Mouse (Mus musculus) midbrain, embryonic 16.5 days (tissue): ENCODE measurements at regions not wholly inside any gene's neighbourhood (a gene's known extent, or its start where the extent isn't known, plus 50 kb on each side); places are given as distances from the start of the nearest gene placed in this dataset.

ENCODE experiments used
- ATAC-seq: fragments of 200-750 bp; cut with Nextera tagmentation; 2 replicates; pipeline ENCODE4 v1.8.0; 2017; ENCODE audit warnings: moderate TSS enrichment
- H3K27ac ChIP-seq: fragments of 300-500 bp; sonication (generic); 2 replicates; pipeline ENCODE4 v1.5.1; 2014; ENCODE audit warnings: mild to moderate bottlenecking, low read length, mixed read lengths
- H3K27me3 ChIP-seq: fragments of 300-500 bp; sonication (generic); 2 replicates; pipeline ENCODE4 v1.6.1; 2014; ENCODE audit warnings: low read depth, low read length, mixed read lengths; ENCODE audit not compliant: control insufficient read depth, insufficient read depth
- H3K36me3 ChIP-seq: fragments of 300-500 bp; sonication (generic); 2 replicates; pipeline ENCODE4 v1.6.1; 2014; ENCODE audit warnings: mild to moderate bottlenecking, low read length, moderate library complexity, mixed read lengths; ENCODE audit not compliant: control insufficient read depth, insufficient read depth
- H3K4me1 ChIP-seq: fragments of 300-500 bp; sonication (generic); 2 replicates; pipeline ENCODE4 v1.6.1; 2014; ENCODE audit warnings: mild to moderate bottlenecking, low read length, mixed read lengths; ENCODE audit not compliant: control insufficient read depth, insufficient read depth
- H3K4me2 ChIP-seq: fragments of 300-500 bp; sonication (generic); 2 replicates; pipeline ENCODE4 v1.6.1; 2014; ENCODE audit warnings: mild to moderate bottlenecking, low read length, mixed read lengths
- H3K4me3 ChIP-seq: fragments of 300-500 bp; sonication (generic); 2 replicates; pipeline ENCODE4 v1.5.1; 2014; ENCODE audit warnings: low read depth, mild to moderate bottlenecking, low read length, moderate library complexity, mixed read lengths
- H3K9ac ChIP-seq: fragments of 300-500 bp; sonication (generic); 2 replicates; pipeline ENCODE4 v1.6.1; 2014; ENCODE audit warnings: low read depth, low read length, mixed read lengths
- H3K9me3 ChIP-seq: fragments of 300-500 bp; sonication (generic); replicated peaks from 2 replicates; pipeline ENCODE4 v1.6.1; 2014; ENCODE audit warnings: mild to moderate bottlenecking, low read length, mixed read lengths; ENCODE audit not compliant: control insufficient read depth, poor library complexity, severe bottlenecking
- WGBS: fragments of 180-500 bp; shearing (Covaris S2); extraction: QIAGEN DNeasy Blood & Tissue Kit; methylation state at CpG from one replicate; pipeline ENCODE4 v1.1.7; 2014; 5-methylcytosine and 5-hydroxymethylcytosine counted together

DNA sequence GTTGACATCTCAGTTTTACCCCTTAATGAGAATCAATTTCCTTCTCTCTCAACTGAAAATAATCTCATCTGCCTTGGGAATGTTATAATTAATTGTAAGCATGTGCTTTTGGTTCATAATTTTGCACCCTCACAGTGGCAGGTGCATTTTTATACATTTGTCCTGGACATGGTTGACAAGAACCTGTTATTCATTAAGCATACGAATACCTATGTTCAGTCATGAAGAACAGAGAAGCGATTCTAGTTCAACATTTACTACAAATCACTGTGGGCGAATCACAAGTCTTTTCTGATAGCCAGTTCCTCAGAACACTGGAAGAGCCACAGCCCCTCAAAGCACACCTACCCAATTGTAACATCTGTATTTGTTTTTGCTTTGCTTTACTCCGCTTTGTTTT is 487.3 kb upstream of the Cblb start:
- 85% methylated on average over 4 of the region's 4 CpGs for WGBS
- H3K4me3 ChIP-seq, result no peak overlapping the region
- no peak overlapping the region for H3K27ac ChIP-seq
- H3K36me3 ChIP-seq, result no peaks in the 10 kb centered on the region
- no peaks in the 10 kb centered on the region for H3K27me3 ChIP-seq
- ATAC-seq, result no peak
- no peak overlapping the region for H3K4me2 ChIP-seq
- H3K9ac ChIP-seq, result no peak overlapping the region
- no peaks in the 10 kb centered on the region for H3K4me1 ChIP-seq
- no peaks in the 10 kb centered on the region for H3K9me3 ChIP-seq

DNA sequence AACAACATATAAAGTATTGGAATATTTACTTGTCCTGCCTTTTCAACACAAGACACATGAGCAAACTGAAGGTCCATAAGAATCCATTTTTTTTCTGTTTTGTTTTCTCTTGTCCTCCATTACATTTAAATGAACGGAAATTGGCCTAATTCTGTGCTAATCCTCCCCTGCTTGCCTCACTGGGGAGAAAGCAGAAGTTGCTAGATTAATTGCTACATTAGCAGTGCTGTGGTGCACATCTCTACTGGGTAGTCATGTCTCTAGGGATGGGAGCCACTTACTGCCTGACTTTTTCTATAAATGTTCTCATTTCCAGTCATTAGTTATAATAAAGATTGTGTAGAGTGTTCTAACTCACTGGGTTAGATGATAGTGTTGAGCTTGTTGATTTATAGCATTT is 484.0 kb upstream of the Cblb start:
- H3K27ac ChIP-seq, result no peak overlapping the region
- ATAC-seq, result no peak
- no peaks in the 10 kb centered on the region for H3K27me3 ChIP-seq
- H3K4me2 ChIP-seq, result no peak overlapping the region
- no peaks in the 10 kb centered on the region for H3K9me3 ChIP-seq
- no peak overlapping the region for H3K9ac ChIP-seq
- WGBS, result 89% methylated on average over 1 of the region's 1 CpGs
- H3K4me1 ChIP-seq, result no peaks in the 10 kb centered on the region
- no peak overlapping the region for H3K4me3 ChIP-seq
- no peaks in the 10 kb centered on the region for H3K36me3 ChIP-seq

DNA sequence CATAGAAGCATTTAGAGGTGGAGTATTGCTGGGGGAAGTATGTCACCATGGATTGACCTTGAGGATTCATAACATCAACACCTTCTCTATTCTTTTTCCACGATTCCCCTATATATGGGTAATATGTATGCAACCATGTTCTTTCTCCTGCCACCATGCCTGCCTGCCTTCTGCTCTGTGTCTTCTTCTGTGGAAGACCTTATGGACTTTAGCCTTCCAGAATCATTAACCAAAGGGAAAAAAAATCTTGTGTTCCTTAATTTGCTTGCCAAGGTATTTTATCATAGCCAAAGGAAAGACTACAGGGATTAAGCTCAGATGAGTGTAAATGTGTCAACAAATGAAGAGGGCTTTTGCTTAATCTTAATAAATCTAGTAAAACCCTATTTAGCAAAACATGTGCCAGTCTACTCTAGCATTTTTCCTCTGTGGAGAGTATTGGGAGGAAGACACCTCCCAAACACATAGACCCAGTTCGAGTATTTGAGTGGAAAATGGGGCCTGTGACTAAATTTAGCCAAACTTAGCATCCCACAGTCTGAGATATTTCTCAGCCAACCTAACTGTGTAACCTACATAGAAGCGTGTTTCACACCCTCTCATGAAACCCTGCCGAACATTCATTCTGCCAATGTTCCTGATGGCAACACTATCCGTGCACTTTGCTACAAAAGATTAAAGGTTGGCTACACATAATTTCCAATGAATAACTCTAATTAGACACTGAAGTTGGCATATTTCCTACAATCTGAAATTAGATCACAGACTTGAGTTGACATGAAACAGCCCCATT is 468.0 kb upstream of the Cblb start:
- H3K4me1 ChIP-seq, result no peaks in the 10 kb centered on the region
- no peak overlapping the region for H3K4me3 ChIP-seq
- no peak overlapping the region for H3K9ac ChIP-seq
- H3K27ac ChIP-seq, result no peak overlapping the region
- no peak for ATAC-seq
- no peaks in the 10 kb centered on the region for H3K27me3 ChIP-seq
- no peaks in the 10 kb centered on the region for H3K36me3 ChIP-seq
- no peak overlapping the region for H3K4me2 ChIP-seq
- 86% methylated on average over 5 of the region's 5 CpGs for WGBS
- no peaks in the 10 kb centered on the region for H3K9me3 ChIP-seq

DNA sequence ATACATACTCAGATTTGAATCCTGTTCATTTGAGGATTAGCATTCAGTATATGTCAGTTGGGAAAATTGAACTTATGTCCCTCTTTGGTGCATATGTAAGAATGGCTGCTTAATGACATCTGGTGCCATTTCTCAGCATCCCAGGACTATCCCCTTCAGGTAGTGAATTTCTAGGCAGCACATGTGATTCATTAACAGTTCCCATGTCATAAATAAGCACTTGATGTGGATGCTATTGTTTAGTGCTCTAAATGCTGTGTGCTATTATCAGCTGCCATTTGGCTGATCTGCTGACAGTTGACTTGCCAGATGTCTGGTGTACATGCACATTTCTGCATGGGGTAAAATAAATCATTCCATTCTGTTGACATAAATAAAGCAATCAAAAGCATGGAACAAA is 467.0 kb upstream of the Cblb start:
- Histone ChIP-seq H3K9me3 (no peaks in the 10 kb centered on the region), H3K4me3 (no peak overlapping the region), H3K9ac (no peak overlapping the region), H3K36me3 (no peaks in the 10 kb centered on the region), H3K4me1 (no peaks in the 10 kb centered on the region), H3K27ac (no peak overlapping the region), H3K4me2 (no peak overlapping the region), H3K27me3 (no peaks in the 10 kb centered on the region)
- ATAC-seq, result no peak

DNA sequence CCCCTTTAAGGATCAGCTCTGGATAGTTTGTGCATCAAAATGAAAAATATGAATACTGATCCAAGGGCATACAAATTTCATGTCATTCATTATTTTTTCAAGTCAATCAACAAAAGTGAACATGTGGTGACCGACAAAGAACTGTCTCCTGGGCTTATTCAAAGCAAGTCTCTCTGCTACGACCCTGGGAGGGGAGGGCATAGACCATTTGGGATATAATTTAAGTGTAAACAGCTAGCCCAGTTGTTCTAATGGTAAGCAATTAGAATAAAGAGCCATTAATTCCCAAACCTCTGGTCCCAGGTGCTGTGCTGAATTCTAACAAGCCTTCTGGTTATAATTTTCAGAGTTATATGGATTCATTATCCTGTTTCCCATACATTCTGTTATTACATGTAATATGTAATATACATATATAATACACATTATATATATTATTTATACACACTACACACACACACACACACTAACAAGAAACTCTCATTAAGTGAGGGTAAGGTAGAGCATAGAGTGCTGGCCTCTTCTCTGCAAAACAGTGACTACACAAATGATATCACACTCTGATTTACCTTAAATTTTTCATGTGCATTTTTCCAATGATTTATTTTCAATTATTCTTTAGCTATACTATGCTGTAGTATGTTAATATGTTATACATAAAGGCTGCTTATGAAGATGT is 453.0 kb upstream of the Cblb start:
- 42% methylated on average over 2 of the region's 2 CpGs for WGBS
- Histone ChIP-seq H3K27me3 (no peaks in the 10 kb centered on the region), H3K4me2 (no peak overlapping the region), H3K4me3 (no peak overlapping the region), H3K36me3 (no peaks in the 10 kb centered on the region), H3K27ac (no peak overlapping the region), H3K9ac (no peak overlapping the region), H3K4me1 (no peaks in the 10 kb centered on the region), H3K9me3 (no peaks in the 10 kb centered on the region)
- ATAC-seq, result no peak

DNA sequence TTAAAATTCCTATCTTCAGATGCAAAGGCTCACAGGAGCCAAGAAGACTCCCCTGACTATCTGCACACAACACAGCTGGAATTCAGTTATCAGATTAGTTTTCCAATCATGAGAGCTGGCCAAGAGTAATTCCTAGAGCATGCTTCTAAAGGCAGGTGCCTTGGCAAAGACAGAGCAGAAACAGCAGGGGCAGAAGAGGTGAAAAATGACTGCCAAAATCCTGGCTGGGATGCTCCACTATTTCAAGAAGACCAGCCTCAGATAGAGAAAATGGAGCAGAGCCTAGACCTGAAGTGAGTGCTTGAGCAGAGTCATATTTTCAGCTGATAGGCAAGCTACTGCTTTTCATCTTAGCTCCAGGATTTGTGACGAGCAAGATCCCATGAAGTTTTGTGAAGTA is 450.5 kb upstream of the Cblb start:
- H3K4me3 ChIP-seq, result no peak overlapping the region

DNA sequence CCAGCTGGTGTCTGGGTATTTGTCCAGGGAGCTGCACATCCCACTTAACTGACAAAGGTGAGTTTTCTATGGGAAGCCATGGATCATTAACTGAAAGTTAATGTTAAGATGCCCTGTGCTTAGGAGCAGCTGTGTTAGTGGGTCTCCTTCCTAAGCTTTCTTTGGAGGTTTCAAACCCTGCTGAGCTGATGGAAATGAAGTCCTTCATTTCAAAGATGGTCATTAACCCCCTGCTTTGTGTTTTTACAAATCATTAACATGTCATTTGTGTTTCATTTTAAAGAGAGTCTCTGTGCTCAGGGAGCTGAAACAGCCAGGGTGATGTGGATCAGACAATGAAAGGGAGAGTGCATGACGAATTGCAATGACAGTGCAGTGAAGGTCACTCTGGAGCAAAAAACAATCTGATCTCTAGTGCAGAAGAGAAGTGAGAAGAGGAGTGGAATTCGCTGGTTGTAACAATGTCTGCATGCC is 441.1 kb upstream of the Cblb start:
- no peaks in the 10 kb centered on the region for H3K9me3 ChIP-seq
- H3K27ac ChIP-seq, result no peak overlapping the region
- no peaks in the 10 kb centered on the region for H3K4me1 ChIP-seq
- ATAC-seq, result no peak
- H3K4me3 ChIP-seq, result no peak overlapping the region
- 10% methylated on average over 2 of the region's 2 CpGs for WGBS
- no peaks in the 10 kb centered on the region for H3K27me3 ChIP-seq
- H3K9ac ChIP-seq, result no peak overlapping the region
- H3K36me3 ChIP-seq, result no peaks in the 10 kb centered on the region
- no peak overlapping the region for H3K4me2 ChIP-seq

More for the DNA sequence above, 450.5 kb upstream of the Cblb start:
- H3K9me3 ChIP-seq, result no peaks in the 10 kb centered on the region
- H3K27me3 ChIP-seq, result no peaks in the 10 kb centered on the region
- no peaks in the 10 kb centered on the region for H3K36me3 ChIP-seq
- no peak overlapping the region for H3K9ac ChIP-seq
- 52% methylated on average over 1 of the region's 1 CpGs for WGBS
- no peak for ATAC-seq
- no peaks in the 10 kb centered on the region for H3K4me1 ChIP-seq
- H3K27ac ChIP-seq, result no peak overlapping the region
- no peak overlapping the region for H3K4me2 ChIP-seq

DNA sequence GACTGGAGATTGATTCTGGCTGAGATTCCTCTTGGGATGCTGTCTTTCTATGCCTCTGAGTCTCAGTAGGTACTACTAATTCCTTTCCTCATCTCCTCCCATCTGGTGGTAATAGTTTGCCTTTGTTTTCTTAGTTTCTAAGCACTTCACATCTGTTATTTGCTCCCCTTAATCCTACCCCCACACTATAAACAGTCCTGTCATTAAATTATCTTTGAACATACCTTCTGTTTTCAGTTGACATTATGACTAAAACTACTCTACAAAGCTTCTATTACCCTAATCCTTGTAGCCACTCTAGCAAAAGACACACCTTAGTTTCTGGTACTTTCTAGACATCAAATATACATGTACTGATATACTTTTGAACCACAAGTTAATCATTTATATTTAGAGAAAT is 413.4 kb upstream of the Cblb start:
- Histone ChIP-seq H3K36me3 (no peaks in the 10 kb centered on the region), H3K9ac (no peak overlapping the region), H3K9me3 (no peaks in the 10 kb centered on the region), H3K4me3 (no peak overlapping the region), H3K4me2 (no peak overlapping the region), H3K27ac (no peak overlapping the region), H3K4me1 (no peaks in the 10 kb centered on the region), H3K27me3 (no peaks in the 10 kb centered on the region)
- ATAC-seq, result no peak

DNA sequence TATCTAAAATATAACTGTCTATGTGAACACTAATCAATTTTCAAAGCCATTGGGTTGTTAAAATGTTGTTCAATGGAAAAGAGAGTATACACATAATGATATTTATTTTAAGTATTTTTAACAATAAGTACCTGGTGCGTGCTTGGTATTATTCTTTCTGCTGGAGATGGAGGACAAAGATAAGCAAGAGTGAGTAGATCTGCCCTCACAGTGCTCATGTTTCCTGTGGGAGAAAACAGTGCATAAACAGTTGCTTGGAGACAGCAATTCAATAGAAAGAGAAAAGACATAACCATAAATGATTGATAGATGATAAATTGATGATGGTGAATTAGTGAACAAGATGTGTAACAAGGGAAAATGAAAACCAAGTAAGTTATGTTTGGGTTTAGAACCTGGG is 384.4 kb upstream of the Cblb start:
- ATAC-seq, result no peak
- no peaks in the 10 kb centered on the region for H3K36me3 ChIP-seq
- no peaks in the 10 kb centered on the region for H3K27me3 ChIP-seq
- H3K4me3 ChIP-seq, result no peak overlapping the region
- H3K4me2 ChIP-seq, result no peak overlapping the region
- no peak overlapping the region for H3K27ac ChIP-seq
- no peaks in the 10 kb centered on the region for H3K9me3 ChIP-seq
- H3K9ac ChIP-seq, result no peak overlapping the region
- no peaks in the 10 kb centered on the region for H3K4me1 ChIP-seq
- WGBS, result 87% methylated on average over 1 of the region's 1 CpGs
